Mouse (Mus musculus) cerebellum, adult 11 months (tissue): ENCODE results near the gene Apbb2.
"Not testable (repeated sequence)": the region's sequence is repeated elsewhere in the genome, so short reads cannot be mapped to it uniquely, and the experiment has no call there.

Experiments used
- DNase-seq: peaks from one replicate; pipeline ENCODE4 v3.0.0; 2022

The Apbb2 gene

GRCm38 (mm10) chr5:66269616-66270015 is 349.0 kb downstream of the Apbb2 start:
- DNase-seq = no peak

- peak; percentile 7 for DNase-seq
Observed at GRCm38 (mm10) chr5:66263398-66263797, 355.2 kb downstream of the Apbb2 start.

GRCm38 (mm10) chr5:66262475-66262874 is 356.1 kb downstream of the Apbb2 start:
- DNase-seq = no peak

- peak; percentile 32 for DNase-seq
Observed at GRCm38 (mm10) chr5:66259756-66260448, 358.7 kb downstream of the Apbb2 start, which contains the start of gene Nsun7. Gene Nsun7, plus strand, starts transcription at chr5:66259897.

- not testable (repeated sequence) for DNase-seq
Observed at GRCm38 (mm10) chr5:66259431-66259755, 359.2 kb downstream of the Apbb2 start.

- no peak for DNase-seq
Observed at GRCm38 (mm10) chr5:66259000-66259399, 359.6 kb downstream of the Apbb2 start.

GRCm38 (mm10) chr5:66255044-66255443 is 363.5 kb downstream of the Apbb2 start:
- DNase-seq = no peak

GRCm38 (mm10) chr5:66253219-66253618 is 365.4 kb downstream of the Apbb2 start:
- no peak for DNase-seq
